Mouse (Mus musculus) liver, postnatal 0 days (tissue): ENCODE measurements around the gene Dock4. TPM values are rescaled to one million over a fixed set of nuclear protein-coding genes. Genes with fewer than 3 reads are reported as not detected.

Experiments
- ATAC-seq: fragments of 200-750 bp; cut with Nextera tagmentation; 2 replicates; pipeline ENCODE4 v1.8.0; 2017; ENCODE audit warnings: mild to moderate bottlenecking, moderate library complexity
- DNase-seq: peaks from one replicate; pipeline ENCODE4 v3.0.0-alpha.2; 2016
- H3K27ac ChIP-seq: fragments of 300-500 bp; sonication (generic); 2 replicates; pipeline ENCODE4 v1.5.1; 2014; ENCODE audit warnings: antibody characterized with exemption, moderate library complexity, mild to moderate bottlenecking, low read depth
- H3K27me3 ChIP-seq: fragments of 300-500 bp; sonication (generic); 2 replicates; pipeline ENCODE4 v1.6.1; 2014; ENCODE audit warnings: low read length, control low read depth, mixed read lengths; ENCODE audit not compliant: insufficient read depth
- H3K36me3 ChIP-seq: fragments of 300-500 bp; sonication (generic); replicated peaks from 2 replicates; pipeline ENCODE4 v1.6.1; 2014; ENCODE audit warnings: mild to moderate bottlenecking, control low read depth, low read length, moderate library complexity, mixed read lengths; ENCODE audit not compliant: insufficient read depth
- H3K4me1 ChIP-seq: fragments of 300-500 bp; sonication (generic); 2 replicates; pipeline ENCODE4 v1.6.1; 2014; ENCODE audit warnings: antibody characterized with exemption, mild to moderate bottlenecking, control low read depth; ENCODE audit not compliant: insufficient read depth
- H3K4me2 ChIP-seq: fragments of 300-500 bp; sonication (generic); 2 replicates; pipeline ENCODE4 v1.6.1; 2014; ENCODE audit warnings: low read depth, mild to moderate bottlenecking, low read length, moderate library complexity, mixed read lengths
- H3K4me3 ChIP-seq: fragments of 300-500 bp; sonication (generic); 2 replicates; pipeline ENCODE4 v1.5.1; 2014; ENCODE audit warnings: low read depth, low read length
- H3K9ac ChIP-seq: fragments of 300-500 bp; sonication (generic); replicated peaks from 2 replicates; pipeline ENCODE4 v1.6.1; 2014; ENCODE audit warnings: mild to moderate bottlenecking, moderate library complexity
- H3K9me3 ChIP-seq: fragments of 300-500 bp; sonication (generic); 2 replicates; pipeline ENCODE4 v1.6.1; 2016; ENCODE audit warnings: mild to moderate bottlenecking, control low read depth, low read length, mixed read lengths
- CTCF ChIP-seq: sonication (generic); IDR thresholded peaks from 2 replicates; pipeline ENCODE4 v1.5.1; 2016; ENCODE audit warnings: antibody characterized with exemption, low read depth
- EP300 ChIP-seq: IDR thresholded peaks from 2 replicates; pipeline ENCODE4 v1.6.1; 2016; ENCODE audit warnings: antibody characterized with exemption, low read depth, mild to moderate bottlenecking
- WGBS: fragments of 180-500 bp; shearing (Covaris S2); extraction: QIAGEN DNeasy Blood & Tissue Kit; methylation state at CpG from one replicate; pipeline ENCODE4 v1.1.7; 2014; ENCODE audit not compliant: insufficient replicate concordance; 5-methylcytosine and 5-hydroxymethylcytosine counted together
- polyA plus RNA-seq: library from polyadenylated mRNA; unstranded; fragments of >200 nt; fragmentation: Nextera tagmentation; extraction: Ambion mirVana; gene quantifications from 2 replicates; pipeline ENCODE4 v1.2.1, GENCODE M21; 2015

Gene Dock4
- polyA plus RNA-seq, 1 experiment from 2014 or later = 1.3 TPM

GRCm38 (mm10) chr12:40694082-40694721 is 248.4 kb downstream of the Dock4 start:
- Histone ChIP-seq H3K27me3 (no peaks in the 10 kb centered on the region), H3K4me2 (no peak overlapping the region), H3K4me3 (no peak overlapping the region), H3K4me1 (no peaks in the 10 kb centered on the region), H3K9ac (no peak overlapping the region), H3K36me3 (no peaks in the 10 kb centered on the region), H3K27ac (no peak overlapping the region), H3K9me3 (no peaks in the 10 kb centered on the region)
- TF ChIP-seq CTCF (no peak), EP300 (no peak)
- 42% methylated on average over 2 of the region's 2 CpGs for WGBS
- no peak for DNase-seq
- no peak for ATAC-seq

- no peaks in the 10 kb centered on the region for H3K27me3 ChIP-seq
- H3K27ac ChIP-seq = no peak overlapping the region
- H3K9ac ChIP-seq = no peak overlapping the region
- 73% methylated on average over 4 of the region's 4 CpGs for WGBS
- H3K4me2 ChIP-seq = no peak overlapping the region
- ATAC-seq = no peak
- no peak overlapping the region for H3K4me3 ChIP-seq
- H3K36me3 ChIP-seq = no peaks in the 10 kb centered on the region
- TF ChIP-seq CTCF (no peak), EP300 (no peak)
- DNase-seq = no peak
- no peaks in the 10 kb centered on the region for H3K4me1 ChIP-seq
- H3K9me3 ChIP-seq = no peaks in the 10 kb centered on the region
Observed at GRCm38 (mm10) chr12:40698330-40698729, 252.6 kb downstream of the Dock4 start.

- Histone ChIP-seq H3K4me1 (no peaks in the 10 kb centered on the region), H3K4me2 (no peak overlapping the region), H3K4me3 (no peak overlapping the region), H3K36me3 (no peaks in the 10 kb centered on the region), H3K9me3 (no peaks in the 10 kb centered on the region), H3K27me3 (no peaks in the 10 kb centered on the region), H3K27ac (no peak overlapping the region), H3K9ac (no peak overlapping the region)
- ATAC-seq (no peak), DNase-seq (no peak)
- 72% methylated on average over 5 of the region's 5 CpGs for WGBS
- TF ChIP-seq CTCF (no peak), EP300 (no peak)
Observed at GRCm38 (mm10) chr12:40702233-40702792, 256.6 kb downstream of the Dock4 start.

- 53% methylated on average over 5 of the region's 5 CpGs for WGBS
- Histone ChIP-seq H3K27ac (no peak overlapping the region), H3K9me3 (no peaks in the 10 kb centered on the region), H3K4me2 (no peak overlapping the region), H3K4me3 (no peak overlapping the region), H3K27me3 (no peaks in the 10 kb centered on the region), H3K4me1 (no peaks in the 10 kb centered on the region), H3K9ac (no peak overlapping the region), H3K36me3 (no peaks in the 10 kb centered on the region)
- no peak for DNase-seq
- ATAC-seq = no peak
- TF ChIP-seq EP300 (no peak), CTCF (no peak)
Observed at GRCm38 (mm10) chr12:40704296-40704695, 258.5 kb downstream of the Dock4 start.

- 70% methylated on average over 1 of the region's 1 CpGs for WGBS
- H3K4me1 ChIP-seq = no peaks in the 10 kb centered on the region
- ATAC-seq (no peak), DNase-seq (no peak)
- no peaks in the 10 kb centered on the region for H3K27me3 ChIP-seq
- no peak overlapping the region for H3K27ac ChIP-seq
- TF ChIP-seq EP300 (no peak), CTCF (no peak)
- no peak overlapping the region for H3K4me3 ChIP-seq
- H3K36me3 ChIP-seq = no peaks in the 10 kb centered on the region
- H3K4me2 ChIP-seq = no peak overlapping the region
- H3K9ac ChIP-seq = no peak overlapping the region
- H3K9me3 ChIP-seq = no peaks in the 10 kb centered on the region
Observed at GRCm38 (mm10) chr12:40707108-40707507, 261.4 kb downstream of the Dock4 start.

- Histone ChIP-seq H3K9ac (no peak overlapping the region), H3K27ac (no peak overlapping the region), H3K36me3 (no peaks in the 10 kb centered on the region), H3K9me3 (no peaks in the 10 kb centered on the region), H3K4me1 (no peaks in the 10 kb centered on the region), H3K4me2 (no peak overlapping the region), H3K4me3 (no peak overlapping the region), H3K27me3 (no peaks in the 10 kb centered on the region)
- ATAC-seq (no peak), DNase-seq (no peak)
- TF ChIP-seq EP300 (no peak), CTCF (no peak)
- WGBS = 33% methylated on average over 2 of the region's 2 CpGs
Observed at GRCm38 (mm10) chr12:40709094-40709493, 263.3 kb downstream of the Dock4 start.
